Mouse (Mus musculus): ENCODE measurements around the gene Lin37. TPM values are rescaled to one million over a fixed set of nuclear protein-coding genes. Genes with fewer than 3 reads are reported as not detected.

Gene Lin37
- total and polyA plus RNA-seq, 2 experiments from 2014 or later, result 32.0 to 54.1 TPM

DNA sequence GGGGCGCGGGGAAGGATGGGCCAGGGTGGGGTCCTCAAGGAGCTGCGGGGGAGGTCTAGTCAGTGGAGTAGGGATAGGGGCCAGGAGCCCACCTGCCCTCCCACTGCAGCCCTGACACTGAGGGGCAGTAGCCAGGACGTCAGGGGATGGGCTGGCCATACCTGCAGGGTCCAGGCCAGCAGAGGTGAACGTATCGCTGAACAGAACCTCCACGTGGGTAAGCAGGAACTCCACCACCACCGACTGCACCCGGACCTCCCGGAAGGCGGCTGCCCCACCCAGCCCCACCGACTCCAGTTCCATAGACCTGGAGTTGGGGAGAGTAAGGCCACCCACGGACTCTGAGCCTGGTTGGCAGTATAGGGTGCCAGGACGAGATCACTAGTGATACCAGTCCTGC is 32.7 kb downstream of the Lin37 start:
- Histone ChIP-seq H3K36me3 (ENCODE audit: insufficient read depth, low read length) (peaks cover 89% of the 10 kb centered on the region), H3K4me3 (ENCODE audit: low read depth, low read length) (no peak overlapping the region), H3K27me3 (ENCODE audit: insufficient read depth, low read length) (no peaks in the 10 kb centered on the region), H3K9me3 (ENCODE audit: low read length) (no peaks in the 10 kb centered on the region), H3K27ac (ENCODE audit: low read depth, low read length) (no peak overlapping the region), H3K9ac (replicated peaks; ENCODE audit: low read length, poor library complexity, severe bottlenecking) (no peak overlapping the region), H3K4me2 (ENCODE audit: low read depth, low read length, poor library complexity, severe bottlenecking) (no peak overlapping the region), H3K4me1 (ENCODE audit: insufficient read depth, low read length) (0 out of 2 replicates have a peak, but pooled peaks cover 1% of the 10 kb centered on the region)
- DNase-seq (ENCODE audit: low spot score) (no peak), ATAC-seq (ENCODE audit: low FRiP score) (no peak)
- no peak for TF ChIP-seq CTCF (IDR thresholded peaks at IDR 0.05)
- 81% methylated on average over 14 of the region's 14 CpGs for WGBS

DNA sequence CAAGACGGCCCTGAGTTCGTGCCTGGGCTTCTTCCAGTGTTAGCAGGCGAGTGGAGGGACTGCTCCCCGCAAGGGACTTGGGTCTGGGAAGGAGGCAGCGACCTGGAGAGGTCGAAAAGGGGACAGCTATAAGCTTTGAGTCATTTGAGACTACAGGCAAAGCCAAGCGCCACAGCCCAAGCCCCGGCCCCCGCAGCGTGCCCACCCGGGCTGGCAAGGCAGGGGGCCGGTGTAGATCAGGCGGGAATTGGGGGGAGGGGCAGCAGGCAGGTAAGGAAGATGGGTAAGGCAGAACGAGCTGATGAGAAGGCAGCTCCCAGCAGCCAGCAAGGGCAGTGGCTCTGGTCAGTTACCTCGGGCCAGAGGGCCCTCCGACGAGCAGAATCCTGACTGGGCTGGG is 33.2 kb downstream of the Lin37 start:
- WGBS, result 32% methylated on average over 17 of the region's 17 CpGs
- DNase-seq (ENCODE audit: low spot score) (no peak), ATAC-seq (ENCODE audit: low FRiP score) (no peak)
- Histone ChIP-seq H3K9me3 (ENCODE audit: low read length) (no peaks in the 10 kb centered on the region), H3K4me2 (ENCODE audit: low read depth, low read length, poor library complexity, severe bottlenecking) (no peak overlapping the region), H3K9ac (replicated peaks; ENCODE audit: low read length, poor library complexity, severe bottlenecking) (no peak overlapping the region), H3K4me1 (ENCODE audit: insufficient read depth, low read length) (no peaks in the 10 kb centered on the region), H3K27me3 (ENCODE audit: insufficient read depth, low read length) (no peaks in the 10 kb centered on the region), H3K4me3 (ENCODE audit: low read depth, low read length) (no peak overlapping the region), H3K27ac (ENCODE audit: low read depth, low read length) (no peak overlapping the region), H3K36me3 (ENCODE audit: insufficient read depth, low read length) (peaks cover 83% of the 10 kb centered on the region)
- no peak for TF ChIP-seq CTCF (IDR thresholded peaks at IDR 0.05)

GRCm38 (mm10) chr7:30525954-30526353 is 33.7 kb downstream of the Lin37 start:
- peaks cover 82% of the 10 kb centered on the region for H3K36me3 ChIP-seq (ENCODE audit: insufficient read depth, low read length)
- DNase-seq (ENCODE audit: low spot score) (no peak), ATAC-seq (ENCODE audit: low FRiP score) (no peak)
- no peak overlapping the region for H3K27ac ChIP-seq (ENCODE audit: low read depth, low read length)
- no peaks in the 10 kb centered on the region for H3K27me3 ChIP-seq (ENCODE audit: insufficient read depth, low read length)
- H3K4me2 ChIP-seq (ENCODE audit: low read depth, low read length, poor library complexity, severe bottlenecking), result no peak overlapping the region
- no peaks in the 10 kb centered on the region for H3K9me3 ChIP-seq (ENCODE audit: low read length)
- WGBS, result 42% methylated on average over 10 of the region's 10 CpGs
- H3K9ac ChIP-seq (replicated peaks; ENCODE audit: low read length, poor library complexity, severe bottlenecking), result no peak overlapping the region
- TF ChIP-seq CTCF (IDR thresholded peaks at IDR 0.05), result no peak
- H3K4me1 ChIP-seq (ENCODE audit: insufficient read depth, low read length), result no peaks in the 10 kb centered on the region
- H3K4me3 ChIP-seq (ENCODE audit: low read depth, low read length), result no peak overlapping the region

GRCm38 (mm10) chr7:30524487-30524886 is 35.2 kb downstream of the Lin37 start:
- Histone ChIP-seq H3K9me3 (ENCODE audit: low read length) (no peaks in the 10 kb centered on the region), H3K27me3 (ENCODE audit: insufficient read depth, low read length) (no peaks in the 10 kb centered on the region), H3K4me2 (ENCODE audit: low read depth, low read length, poor library complexity, severe bottlenecking) (no peak overlapping the region), H3K27ac (ENCODE audit: low read depth, low read length) (no peak overlapping the region), H3K4me1 (ENCODE audit: insufficient read depth, low read length) (no peaks in the 10 kb centered on the region), H3K9ac (replicated peaks; ENCODE audit: low read length, poor library complexity, severe bottlenecking) (no peak overlapping the region), H3K4me3 (ENCODE audit: low read depth, low read length) (no peak overlapping the region), H3K36me3 (ENCODE audit: insufficient read depth, low read length) (peaks cover 67% of the 10 kb centered on the region)
- no peak for TF ChIP-seq CTCF (IDR thresholded peaks at IDR 0.05)
- DNase-seq (ENCODE audit: low spot score) (no peak), ATAC-seq (ENCODE audit: low FRiP score) (no peak)
- WGBS, result 80% methylated on average over 6 of the region's 6 CpGs

- ATAC-seq (ENCODE audit: low FRiP score), result no peak
- Histone ChIP-seq H3K27ac (ENCODE audit: low read depth, low read length) (no peak overlapping the region), H3K4me1 (ENCODE audit: insufficient read depth, low read length) (no peaks in the 10 kb centered on the region), H3K9me3 (ENCODE audit: low read length) (no peaks in the 10 kb centered on the region), H3K4me2 (ENCODE audit: low read depth, low read length, poor library complexity, severe bottlenecking) (no peak overlapping the region), H3K27me3 (ENCODE audit: insufficient read depth, low read length) (no peaks in the 10 kb centered on the region), H3K9ac (replicated peaks; ENCODE audit: low read length, poor library complexity, severe bottlenecking) (no peak overlapping the region), H3K4me3 (ENCODE audit: low read depth, low read length) (no peak overlapping the region), H3K36me3 (ENCODE audit: insufficient read depth, low read length) (peaks cover 51% of the 10 kb centered on the region)
- no peak for DNase-seq (ENCODE audit: low spot score)
- 79% methylated on average over 10 of the region's 10 CpGs for WGBS
- no peak for TF ChIP-seq CTCF (IDR thresholded peaks at IDR 0.05)
These were observed 36.8 kb downstream of the Lin37 start for GRCm38 (mm10) chr7:30522871-30523270.

- H3K4me3 ChIP-seq (ENCODE audit: low read depth, low read length), result no peak overlapping the region
- no peaks in the 10 kb centered on the region for H3K27me3 ChIP-seq (ENCODE audit: insufficient read depth, low read length)
- no peak for DNase-seq (ENCODE audit: low spot score)
- 52% methylated on average over 5 of the region's 5 CpGs for WGBS
- no peak for ATAC-seq (ENCODE audit: low FRiP score)
- H3K4me2 ChIP-seq (ENCODE audit: low read depth, low read length, poor library complexity, severe bottlenecking), result no peak overlapping the region
- no peaks in the 10 kb centered on the region for H3K4me1 ChIP-seq (ENCODE audit: insufficient read depth, low read length)
- no peaks in the 10 kb centered on the region for H3K9me3 ChIP-seq (ENCODE audit: low read length)
- TF ChIP-seq CTCF (IDR thresholded peaks at IDR 0.05), result no peak
- peaks cover 31% of the 10 kb centered on the region for H3K36me3 ChIP-seq (ENCODE audit: insufficient read depth, low read length)
- H3K27ac ChIP-seq (ENCODE audit: low read depth, low read length), result peak overlapping the region; percentile 51; the same call in 1 of the 2 replicates
- no peak overlapping the region for H3K9ac ChIP-seq (replicated peaks; ENCODE audit: low read length, poor library complexity, severe bottlenecking)
These were observed 38.8 kb downstream of the Lin37 start for GRCm38 (mm10) chr7:30520856-30521255.
